Mouse (Mus musculus) monocyte, adult 2 months (primary cell): ENCODE measurements around the gene Crybb2.
A peak's percentile ranks its signal among the peaks of the same experiment; 100 is the strongest.
"Not testable (repeated sequence)": the region's sequence is repeated elsewhere in the genome, so short reads cannot be mapped to it uniquely, and the experiment has no call there.

Source experiments
- DNase-seq, 2 experiments: peaks; one replicate each; pipeline ENCODE4 v3.0.0; 2022; ENCODE audit warnings: low spot score in 2 of 2, low read depth in 1 of 2

Crybb2 gene

DNA sequence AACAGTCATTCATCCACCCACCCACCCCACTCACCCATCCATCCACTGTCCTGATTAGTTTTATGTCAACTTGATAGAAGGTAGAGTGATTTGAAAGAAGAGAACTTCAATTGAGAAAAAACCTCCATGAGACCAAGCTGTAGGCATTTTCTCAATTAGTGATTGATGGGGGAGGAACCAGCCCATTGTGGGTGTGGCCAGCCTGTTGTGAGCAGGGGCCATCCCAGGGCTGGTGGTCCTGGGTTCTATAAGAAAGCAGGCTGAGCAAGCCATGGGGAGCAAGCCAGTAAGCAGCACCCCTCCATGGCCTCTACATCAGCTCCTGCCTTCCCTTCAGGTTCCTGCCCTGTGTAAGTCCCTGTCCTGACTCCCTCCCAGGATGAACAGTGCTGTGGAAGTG is at the start of gene Crybb2:
Gene Crybb2, minus strand, starts transcription at position 101 of the 400 bp plus-strand sequence.
- no peak for DNase-seq

DNA sequence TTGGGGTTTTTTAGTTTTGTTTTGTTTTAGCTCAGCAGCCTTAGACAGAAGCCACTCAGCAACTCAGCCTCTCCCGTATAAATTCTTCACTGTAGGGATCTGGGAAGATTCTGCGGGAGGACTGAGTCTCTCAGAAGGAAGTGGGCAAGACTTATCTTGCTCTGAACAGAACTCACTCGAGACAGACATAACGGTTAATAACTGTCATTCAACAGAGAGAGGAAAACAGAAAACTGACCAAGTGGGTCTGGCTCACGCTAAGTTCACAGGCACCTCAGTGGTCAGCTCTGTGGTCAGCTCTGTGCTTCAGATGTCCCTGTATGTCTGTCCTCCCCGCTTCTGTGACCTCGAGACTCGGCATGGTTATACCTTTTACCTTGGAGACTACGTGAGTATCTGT is 49.4 kb upstream of the Crybb2 start:
- DNase-seq, result no peak

DNA sequence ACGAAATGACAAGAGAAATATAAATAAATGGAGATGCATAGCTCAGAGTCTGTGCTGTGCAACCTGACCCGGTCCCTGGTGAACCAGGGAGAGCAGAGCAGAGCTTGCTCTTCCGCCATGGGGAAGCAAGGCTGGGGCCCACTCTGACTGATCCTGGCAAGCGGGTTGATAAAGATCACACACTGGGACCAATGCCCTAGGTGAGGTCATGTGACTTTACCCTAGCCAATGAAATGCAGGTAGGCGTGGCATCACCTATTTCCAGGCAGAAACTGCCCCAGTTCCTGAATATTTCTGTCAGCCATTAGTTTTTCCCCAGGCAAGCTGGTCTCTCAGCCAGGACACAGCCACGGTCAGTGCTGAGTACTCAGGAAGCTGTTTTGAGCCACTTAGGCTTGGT is 48.8 kb upstream of the Crybb2 start:
- DNase-seq, result no peak

DNA sequence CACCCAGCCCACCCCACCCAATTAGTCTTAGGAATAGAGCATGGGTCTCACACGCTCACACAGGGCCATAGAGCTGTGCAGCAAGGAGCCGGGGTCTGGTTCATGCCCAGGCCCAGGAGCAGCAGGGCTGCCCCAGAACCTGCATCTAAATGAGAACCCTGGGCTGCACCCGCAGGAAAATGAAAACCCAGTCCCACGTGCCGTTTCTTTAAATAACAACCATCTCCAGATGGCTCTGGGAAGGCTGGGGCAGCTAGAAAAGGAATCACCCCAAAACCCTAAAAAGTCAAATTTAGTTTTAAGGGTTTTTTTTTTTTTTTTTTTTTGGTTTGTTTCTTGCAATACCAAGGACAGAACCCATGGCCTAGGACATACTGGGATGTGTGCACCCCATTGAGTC is 47.4 kb upstream of the Crybb2 start:
- no peak for DNase-seq

- no peak for DNase-seq
Observed at GRCm38 (mm10) chr5:113115896-113116295, 46.0 kb upstream of the Crybb2 start.

DNA sequence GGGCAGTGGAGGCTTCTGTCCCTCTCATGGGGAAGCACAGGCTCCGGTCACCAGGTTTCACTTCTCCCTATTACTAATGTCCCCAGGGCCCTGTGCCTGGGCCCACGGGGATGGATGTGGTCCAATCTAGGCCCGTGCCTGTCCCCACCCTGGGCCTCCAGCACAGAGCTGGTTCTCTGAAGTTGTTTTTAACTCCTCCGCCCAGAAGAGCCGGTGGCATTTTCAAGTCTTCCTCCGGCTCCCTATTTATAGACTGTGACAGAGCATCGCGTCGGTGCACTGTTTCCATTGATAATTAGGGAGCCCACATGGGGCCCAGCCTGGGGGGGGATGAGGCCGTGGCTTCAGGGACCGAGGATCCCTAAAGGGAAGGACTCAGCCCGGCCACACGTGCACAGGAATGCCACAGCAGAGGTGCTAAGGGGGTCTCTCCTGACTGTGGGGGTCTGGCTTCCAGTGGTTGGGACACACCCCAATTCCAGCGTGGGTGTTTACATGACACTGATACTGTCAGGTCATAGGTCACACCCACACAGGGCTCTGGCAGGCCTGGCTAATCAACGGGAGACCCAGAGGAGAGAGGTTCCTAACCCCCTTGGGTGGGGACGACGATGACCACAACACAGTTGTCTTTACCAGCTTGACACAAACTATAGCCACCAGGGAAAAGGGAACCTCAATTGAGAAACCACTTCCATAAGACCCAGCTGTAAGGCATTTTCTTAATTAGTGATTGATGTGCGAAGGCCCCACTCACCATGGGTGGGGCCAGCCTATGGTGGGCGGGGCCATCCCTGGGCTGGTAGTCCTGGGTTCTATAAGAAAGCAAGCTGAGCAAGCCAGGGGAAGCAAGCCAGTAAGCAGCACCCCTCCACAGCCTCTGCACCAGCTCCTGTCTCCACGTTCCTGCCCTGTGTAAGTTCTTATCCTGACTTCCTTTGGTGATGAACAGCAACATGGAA is 44.6 kb upstream of the Crybb2 start:
- DNase-seq, result peak; percentile 45 to 74

DNA sequence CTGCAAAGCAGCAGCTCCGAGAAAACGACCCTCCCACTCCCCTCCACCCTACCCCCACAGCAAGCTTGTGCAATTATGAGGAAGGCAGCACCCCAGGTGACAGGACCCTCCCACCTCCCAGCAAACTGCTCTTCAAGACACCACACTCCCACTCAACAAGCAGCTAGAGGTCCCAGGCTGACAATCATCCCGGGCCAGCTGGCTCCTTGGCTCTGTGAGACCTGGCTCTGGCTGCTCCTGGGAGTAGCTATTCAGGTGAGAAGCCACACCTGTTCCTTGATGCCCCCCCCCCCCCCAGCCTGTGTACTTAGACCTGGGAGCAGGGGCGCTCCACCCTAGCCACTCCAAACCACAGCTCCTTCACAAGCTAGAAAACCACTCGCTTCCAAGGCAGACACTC is 43.2 kb upstream of the Crybb2 start:
- DNase-seq, result no peak

DNA sequence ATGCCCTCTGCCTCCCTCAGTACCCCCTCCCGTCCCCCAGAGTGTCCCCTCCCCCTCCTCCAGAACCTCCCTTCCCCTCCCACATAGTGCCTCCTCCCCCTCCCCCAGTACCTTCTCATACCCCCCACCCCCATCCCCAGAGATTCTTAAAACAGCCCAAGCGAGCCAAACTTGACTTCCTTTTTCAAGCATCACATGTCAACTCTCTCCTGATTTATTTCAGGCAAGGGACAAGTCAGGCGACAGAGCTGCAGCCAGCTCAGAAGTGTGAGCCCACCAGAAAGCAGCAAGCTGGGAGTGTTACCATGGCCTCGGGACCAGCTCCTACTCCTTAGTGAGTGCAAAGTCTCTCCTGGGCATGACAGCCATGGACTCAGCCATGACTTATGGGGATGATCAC is 41.4 kb upstream of the Crybb2 start:
- DNase-seq, result no peak

GRCm38 (mm10) chr5:113110929-113111328 is 41.0 kb upstream of the Crybb2 start:
- DNase-seq, result no peak

DNA sequence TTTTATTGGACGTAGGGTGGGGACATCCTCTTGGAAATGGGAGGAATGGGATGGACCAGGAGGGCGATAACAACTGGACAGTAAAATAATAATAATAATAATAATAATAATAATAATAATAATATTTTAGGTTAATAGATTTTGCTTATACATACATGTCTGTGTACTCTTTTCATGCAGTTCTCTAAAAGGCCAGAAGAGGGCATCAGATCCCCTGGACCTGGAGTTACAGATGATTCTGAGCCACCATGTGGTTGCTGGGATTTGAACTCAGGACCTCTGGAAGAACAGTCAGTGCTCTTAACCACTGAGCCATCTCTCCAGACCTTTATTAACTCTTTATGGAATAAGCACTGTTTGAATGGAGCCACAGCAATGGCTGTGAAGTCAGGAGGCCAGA is 39.7 kb upstream of the Crybb2 start:
- not testable (repeated sequence) for DNase-seq

DNA sequence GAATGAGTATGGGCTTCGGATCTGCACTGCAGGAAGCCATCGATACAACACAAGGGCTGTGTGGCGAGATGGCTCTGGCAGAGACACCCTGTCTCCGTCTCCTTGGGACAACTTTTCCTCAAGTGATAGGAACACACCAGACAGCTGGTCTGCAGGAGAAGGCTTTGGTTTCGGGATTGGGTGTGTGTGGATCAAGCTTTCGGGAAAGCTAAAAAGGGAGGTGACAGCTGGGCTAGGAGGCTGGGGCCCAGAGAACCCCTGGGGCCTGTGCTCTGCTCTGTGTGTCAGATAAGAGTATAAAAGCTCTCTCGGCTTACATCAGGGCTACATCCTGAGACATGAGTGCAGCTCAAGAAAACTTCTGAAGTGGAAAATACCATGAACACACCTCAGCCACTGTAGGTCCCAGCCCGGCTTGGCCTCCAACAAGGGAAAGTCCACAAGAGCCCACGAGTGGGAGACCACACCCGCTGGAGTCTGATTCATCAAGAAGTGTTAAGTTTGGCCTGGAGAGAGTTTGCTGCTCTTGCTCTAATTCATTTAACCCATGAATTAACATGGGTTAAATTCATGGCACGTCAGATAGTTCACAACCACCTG is 38.3 kb upstream of the Crybb2 start:
- no peak for DNase-seq

GRCm38 (mm10) chr5:113107709-113108108 is 37.8 kb upstream of the Crybb2 start:
- DNase-seq, result no peak

DNA sequence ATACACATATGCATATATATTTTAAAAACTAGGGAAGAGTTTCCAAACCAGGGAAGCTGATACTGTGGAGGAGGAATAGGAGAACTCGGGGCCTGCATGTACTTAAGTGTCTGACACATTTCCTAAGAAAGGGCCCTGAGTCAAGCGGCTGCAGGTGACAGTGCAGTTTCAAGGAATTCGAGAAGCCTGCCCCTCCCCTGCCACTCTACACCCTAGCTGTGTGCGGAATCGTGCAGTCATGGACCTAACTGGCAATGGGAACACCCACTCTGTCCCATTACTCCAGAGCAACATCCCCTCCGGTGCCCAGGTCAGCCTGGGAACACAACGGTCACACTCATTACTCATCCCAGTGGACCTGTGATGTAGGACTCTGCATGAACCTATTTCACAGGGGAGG is 36.7 kb upstream of the Crybb2 start:
- DNase-seq, result no peak

- DNase-seq, result no peak
Observed at GRCm38 (mm10) chr5:113105481-113105880, 35.6 kb upstream of the Crybb2 start.

DNA sequence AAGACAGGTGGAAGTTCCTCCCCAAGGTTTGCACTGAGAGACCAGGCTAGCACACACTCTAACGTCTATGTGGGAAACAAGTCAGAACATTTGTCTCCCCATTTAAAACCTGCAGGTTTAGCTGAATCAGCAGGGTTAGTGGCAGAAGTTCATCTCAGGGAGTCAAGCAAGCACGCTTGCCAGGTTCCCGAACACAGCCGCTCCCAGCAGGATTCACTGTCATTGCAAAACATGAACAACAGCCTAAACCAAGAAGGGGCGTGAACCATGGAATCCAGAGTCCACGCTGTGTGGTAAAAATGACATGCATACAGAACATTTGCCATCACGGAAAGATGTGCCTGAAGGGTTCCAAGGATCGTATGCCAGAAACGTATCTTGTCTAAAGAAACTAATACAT is 35.1 kb upstream of the Crybb2 start:
- no peak for DNase-seq

- no peak for DNase-seq
Observed at GRCm38 (mm10) chr5:113102455-113102854, 32.5 kb upstream of the Crybb2 start.

DNA sequence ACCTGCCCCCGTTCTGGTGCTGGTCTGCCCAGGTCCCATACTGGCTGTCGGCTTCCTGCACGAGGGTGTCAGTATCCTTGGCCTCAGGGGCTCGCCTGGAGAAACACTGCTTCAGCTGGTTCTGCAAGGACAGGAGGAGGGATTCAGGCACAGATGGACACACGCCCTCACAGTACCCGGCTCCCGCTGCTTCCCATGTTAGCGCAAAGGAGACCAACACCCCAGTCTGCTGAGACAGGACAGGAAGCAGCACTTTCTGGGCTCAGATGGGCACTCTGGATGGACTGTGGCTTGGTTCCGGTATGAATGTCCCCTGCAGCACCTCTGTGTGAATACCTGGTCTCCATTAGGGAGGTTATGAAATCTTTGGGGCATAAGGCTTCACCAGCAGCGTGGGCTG is 31.5 kb upstream of the Crybb2 start:
- no peak for DNase-seq

- no peak for DNase-seq
Observed at GRCm38 (mm10) chr5:113100422-113100821, 30.5 kb upstream of the Crybb2 start.

DNA sequence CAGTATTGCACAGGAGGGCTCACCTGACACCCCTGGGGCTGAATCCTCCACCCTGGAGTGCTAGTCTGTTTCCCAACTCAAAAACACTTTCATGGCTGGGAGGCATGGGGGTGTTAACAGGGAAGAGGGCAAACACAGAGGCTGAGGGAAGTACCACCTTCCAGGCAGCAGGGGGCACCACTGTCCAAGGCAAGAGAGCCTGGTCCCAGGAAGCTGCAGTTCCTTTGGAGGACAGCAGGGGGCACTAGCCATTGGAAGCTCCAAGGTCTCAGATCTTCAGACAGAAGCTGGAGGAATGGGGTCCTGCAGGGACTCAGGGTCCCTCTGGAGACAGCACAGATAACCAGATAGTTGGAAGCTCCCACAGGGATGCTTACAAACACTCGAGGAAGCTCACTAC is 29.6 kb upstream of the Crybb2 start:
- DNase-seq, result peak; percentile 50 to 85

- DNase-seq, result no peak
Observed at GRCm38 (mm10) chr5:113097551-113097950, 27.6 kb upstream of the Crybb2 start.

GRCm38 (mm10) chr5:113095456-113095855 is 25.5 kb upstream of the Crybb2 start:
- no peak for DNase-seq

DNA sequence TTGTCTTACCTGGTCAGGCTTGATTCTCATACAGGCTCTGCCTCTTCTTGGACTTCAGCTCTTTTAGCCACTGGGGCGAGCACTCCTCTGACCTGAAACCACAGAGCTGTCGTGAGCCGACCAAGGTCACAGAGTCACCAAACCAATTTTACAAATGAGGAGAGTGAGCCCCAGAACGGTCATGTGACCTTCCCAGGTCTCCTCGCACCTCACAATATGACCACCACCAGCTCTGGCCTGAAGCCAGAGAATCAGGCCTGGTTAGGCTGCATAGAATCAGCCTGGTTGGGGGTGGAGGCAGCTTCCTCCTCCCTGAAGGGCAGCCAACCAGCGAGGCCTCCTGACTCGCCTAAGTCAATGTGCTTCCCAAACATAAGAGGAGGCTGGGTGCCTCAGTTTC is 22.5 kb upstream of the Crybb2 start:
- no peak for DNase-seq

DNA sequence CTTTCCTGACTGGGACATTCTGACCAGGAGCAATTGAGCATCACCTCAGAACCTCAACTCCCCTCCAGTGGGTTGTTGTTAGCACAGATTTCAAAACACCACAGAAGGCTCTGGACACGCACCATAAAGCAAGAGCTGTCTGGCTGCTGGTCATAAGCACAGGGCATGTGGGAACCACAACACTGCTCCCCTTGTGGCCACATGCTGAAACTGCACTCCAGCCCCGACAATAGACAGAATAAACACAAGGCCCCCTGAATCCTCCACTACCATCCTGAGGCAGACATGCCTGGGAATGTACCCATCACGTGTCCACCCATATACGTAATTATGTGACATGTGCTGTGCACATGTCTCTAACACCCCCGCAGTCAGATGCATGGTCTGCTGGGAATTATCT is 21.2 kb upstream of the Crybb2 start:
- DNase-seq, result no peak
